Mouse (Mus musculus): Measurements from ENCODE around the gene C130050O18Rik. TPM values are rescaled to one million over a fixed set of nuclear protein-coding genes. Genes with fewer than 3 reads are reported as not detected.
A peak's percentile ranks its signal among the peaks of the same experiment; 100 is the strongest.

C130050O18Rik gene
- polyA plus RNA-seq, 1 experiment, result 0.25 TPM

DNA sequence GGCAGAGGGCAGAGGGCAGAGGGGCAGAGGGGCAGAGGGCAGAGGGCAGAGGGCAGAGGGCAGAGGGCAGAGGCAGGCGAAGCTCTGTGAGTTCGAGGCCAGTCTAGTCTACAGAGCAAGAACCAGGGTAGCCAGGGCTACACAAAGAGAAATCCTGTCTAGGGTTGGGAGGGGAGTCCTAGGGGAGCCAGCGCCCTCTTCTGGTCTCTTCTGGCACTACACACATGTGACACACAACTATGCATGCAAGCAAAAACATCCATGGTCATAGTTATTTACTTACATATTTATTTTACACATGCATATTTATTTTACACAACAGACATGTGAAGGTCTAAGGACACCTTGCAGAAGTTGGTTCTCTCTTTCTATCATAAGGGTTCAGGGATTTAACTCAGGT, 12.4 kb downstream of the C130050O18Rik start:
- Histone ChIP-seq H3K4me2 (ENCODE audit: low read depth) (no peak overlapping the region), H3ac (ENCODE audit: control insufficient read depth, insufficient read length) (no peak overlapping the region), H3K79me2 (ENCODE audit: control insufficient read depth, insufficient read depth) (no peaks in the 10 kb centered on the region), H3K27me3 (ENCODE audit: control insufficient read depth, insufficient read depth, insufficient read length) (no peaks in the 10 kb centered on the region), H3K4me3 (no peak overlapping the region), H3K36me3 (ENCODE audit: control insufficient read depth, insufficient read depth) (no peaks in the 10 kb centered on the region)
- TF ChIP-seq POLR2A (IDR thresholded peaks at IDR 0.05; ENCODE audit: insufficient read length, low read depth) (no peak), SRF (IDR thresholded peaks at IDR 0.05; ENCODE audit: control insufficient read depth, insufficient read length, low read depth) (no peak), REST (IDR thresholded peaks at IDR 0.05; ENCODE audit: insufficient read depth, insufficient read length) (no peak), TCF3 (IDR thresholded peaks at IDR 0.05; ENCODE audit: insufficient read length, low read depth) (no peak), MAX (IDR thresholded peaks at IDR 0.05; ENCODE audit: low read depth) (no peak), MYOD1 (IDR thresholded peaks at IDR 0.05; ENCODE audit: control insufficient read depth in 1 of 3, insufficient read length in 2 of 3, low read depth in 2 of 3) (no peak), E2F4 (IDR thresholded peaks at IDR 0.05; ENCODE audit: insufficient read depth) (no peak), CEBPB (IDR thresholded peaks at IDR 0.05; ENCODE audit: insufficient read depth, poor library complexity, severe bottlenecking) (no peak), TCF12 (IDR thresholded peaks at IDR 0.05; ENCODE audit: insufficient read depth, poor library complexity, severe bottlenecking) (no peak), USF1 (IDR thresholded peaks at IDR 0.05; ENCODE audit: low read depth) (no peak), MYOG (IDR thresholded peaks at IDR 0.05; ENCODE audit: control insufficient read depth in 1 of 3, insufficient read depth in 1 of 3, insufficient read length in 2 of 3, low read depth in 2 of 3) (no peak), POLR2AphosphoS2 (IDR thresholded peaks at IDR 0.05; ENCODE audit: insufficient read length, low read depth) (no peak)

DNA sequence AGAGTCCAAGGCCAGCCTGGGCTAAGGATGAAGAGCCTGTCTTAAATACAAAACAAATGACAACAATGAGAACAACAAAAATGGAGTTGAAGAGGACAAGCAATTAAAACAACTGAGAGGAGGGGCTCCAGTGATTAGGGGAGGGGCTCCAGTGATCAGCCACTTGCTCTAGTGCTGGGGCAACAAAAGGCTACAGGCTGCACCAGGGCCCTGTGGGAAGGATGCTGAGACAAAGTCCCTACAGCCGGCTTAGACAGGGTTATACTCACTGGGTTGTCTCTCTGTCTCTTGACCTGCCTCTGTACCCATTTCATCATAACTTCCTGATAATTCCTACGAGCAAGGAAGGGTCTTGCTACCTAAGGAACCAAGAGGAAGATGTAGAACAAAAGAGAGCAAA, 13.0 kb downstream of the C130050O18Rik start:
- no peak overlapping the region for H3K4me3 ChIP-seq
- H3ac ChIP-seq (ENCODE audit: control insufficient read depth, insufficient read length), result no peak overlapping the region
- no peaks in the 10 kb centered on the region for H3K36me3 ChIP-seq (ENCODE audit: control insufficient read depth, insufficient read depth)
- no peaks in the 10 kb centered on the region for H3K27me3 ChIP-seq (ENCODE audit: control insufficient read depth, insufficient read depth, insufficient read length)
- H3K79me2 ChIP-seq (ENCODE audit: control insufficient read depth, insufficient read depth), result no peaks in the 10 kb centered on the region
- TF ChIP-seq MYOD1 (IDR thresholded peaks at IDR 0.05; ENCODE audit: control insufficient read depth in 1 of 3, insufficient read length in 2 of 3, low read depth in 2 of 3), result no peak
- TF ChIP-seq CEBPB (IDR thresholded peaks at IDR 0.05; ENCODE audit: insufficient read depth, poor library complexity, severe bottlenecking), result no peak
- no peak for TF ChIP-seq E2F4 (IDR thresholded peaks at IDR 0.05; ENCODE audit: insufficient read depth)
- TF ChIP-seq MAX (IDR thresholded peaks at IDR 0.05; ENCODE audit: low read depth), result no peak
- TF ChIP-seq POLR2AphosphoS2 (IDR thresholded peaks at IDR 0.05; ENCODE audit: insufficient read length, low read depth), result no peak
- TF ChIP-seq POLR2A (IDR thresholded peaks at IDR 0.05; ENCODE audit: insufficient read length, low read depth), result no peak
- no peak for TF ChIP-seq REST (IDR thresholded peaks at IDR 0.05; ENCODE audit: insufficient read depth, insufficient read length)
- no peak for TF ChIP-seq USF1 (IDR thresholded peaks at IDR 0.05; ENCODE audit: low read depth)
- TF ChIP-seq SRF (IDR thresholded peaks at IDR 0.05; ENCODE audit: control insufficient read depth, insufficient read length, low read depth), result no peak
- no peak for TF ChIP-seq TCF12 (IDR thresholded peaks at IDR 0.05; ENCODE audit: insufficient read depth, poor library complexity, severe bottlenecking)
- TF ChIP-seq MYOG (IDR thresholded peaks at IDR 0.05; ENCODE audit: control insufficient read depth in 1 of 3, insufficient read depth in 1 of 3, insufficient read length in 2 of 3, low read depth in 2 of 3), result no peak
- TF ChIP-seq TCF3 (IDR thresholded peaks at IDR 0.05; ENCODE audit: insufficient read length, low read depth), result no peak
- no peak overlapping the region for H3K4me2 ChIP-seq (ENCODE audit: low read depth)

DNA sequence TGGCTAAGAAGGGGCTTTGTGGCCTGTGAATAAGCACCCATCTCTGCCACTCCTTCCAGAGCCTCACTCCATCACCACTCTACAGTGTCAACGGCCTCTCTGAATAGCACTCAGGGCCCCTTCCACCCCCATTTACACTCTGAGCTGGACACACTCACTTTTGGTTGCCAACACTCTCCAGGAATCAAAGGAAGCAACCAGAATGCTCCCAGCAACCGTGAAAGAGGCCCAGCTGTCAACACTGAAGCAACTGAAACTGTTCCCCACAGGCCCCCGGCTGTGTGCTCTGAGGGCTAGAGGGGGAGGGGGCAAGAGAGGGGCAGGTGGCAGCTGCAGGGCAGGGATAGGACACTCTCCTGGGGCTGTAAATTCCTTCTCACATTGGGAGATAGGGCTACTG, 13.6 kb downstream of the C130050O18Rik start:
- Histone ChIP-seq H3K27me3 (ENCODE audit: control insufficient read depth, insufficient read depth, insufficient read length) (no peaks in the 10 kb centered on the region), H3K36me3 (ENCODE audit: control insufficient read depth, insufficient read depth) (no peaks in the 10 kb centered on the region), H3K4me2 (ENCODE audit: low read depth) (no peak overlapping the region), H3ac (ENCODE audit: control insufficient read depth, insufficient read length) (no peak overlapping the region), H3K79me2 (ENCODE audit: control insufficient read depth, insufficient read depth) (no peaks in the 10 kb centered on the region), H3K4me3 (no peak overlapping the region)
- peak; percentile 47 for TF ChIP-seq TCF3 (IDR thresholded peaks at IDR 0.05; ENCODE audit: insufficient read length, low read depth)
- no peak for TF ChIP-seq TCF12 (IDR thresholded peaks at IDR 0.05; ENCODE audit: insufficient read depth, poor library complexity, severe bottlenecking)
- TF ChIP-seq MYOG (IDR thresholded peaks at IDR 0.05; ENCODE audit: control insufficient read depth in 1 of 3, insufficient read depth in 1 of 3, insufficient read length in 2 of 3, low read depth in 2 of 3), result peak; percentile 66 to 91 (median 68)
- no peak for TF ChIP-seq CEBPB (IDR thresholded peaks at IDR 0.05; ENCODE audit: insufficient read depth, poor library complexity, severe bottlenecking)
- TF ChIP-seq MAX (IDR thresholded peaks at IDR 0.05; ENCODE audit: low read depth), result no peak
- no peak for TF ChIP-seq E2F4 (IDR thresholded peaks at IDR 0.05; ENCODE audit: insufficient read depth)
- no peak for TF ChIP-seq SRF (IDR thresholded peaks at IDR 0.05; ENCODE audit: control insufficient read depth, insufficient read length, low read depth)
- no peak for TF ChIP-seq REST (IDR thresholded peaks at IDR 0.05; ENCODE audit: insufficient read depth, insufficient read length)
- no peak for TF ChIP-seq USF1 (IDR thresholded peaks at IDR 0.05; ENCODE audit: low read depth)
- peak in 2 of 3 experiments; percentile 65 to 83 for TF ChIP-seq MYOD1 (IDR thresholded peaks at IDR 0.05; ENCODE audit: control insufficient read depth in 1 of 3, insufficient read length in 2 of 3, low read depth in 2 of 3)
- TF ChIP-seq POLR2A (IDR thresholded peaks at IDR 0.05; ENCODE audit: insufficient read length, low read depth), result no peak
- TF ChIP-seq POLR2AphosphoS2 (IDR thresholded peaks at IDR 0.05; ENCODE audit: insufficient read length, low read depth), result no peak

DNA sequence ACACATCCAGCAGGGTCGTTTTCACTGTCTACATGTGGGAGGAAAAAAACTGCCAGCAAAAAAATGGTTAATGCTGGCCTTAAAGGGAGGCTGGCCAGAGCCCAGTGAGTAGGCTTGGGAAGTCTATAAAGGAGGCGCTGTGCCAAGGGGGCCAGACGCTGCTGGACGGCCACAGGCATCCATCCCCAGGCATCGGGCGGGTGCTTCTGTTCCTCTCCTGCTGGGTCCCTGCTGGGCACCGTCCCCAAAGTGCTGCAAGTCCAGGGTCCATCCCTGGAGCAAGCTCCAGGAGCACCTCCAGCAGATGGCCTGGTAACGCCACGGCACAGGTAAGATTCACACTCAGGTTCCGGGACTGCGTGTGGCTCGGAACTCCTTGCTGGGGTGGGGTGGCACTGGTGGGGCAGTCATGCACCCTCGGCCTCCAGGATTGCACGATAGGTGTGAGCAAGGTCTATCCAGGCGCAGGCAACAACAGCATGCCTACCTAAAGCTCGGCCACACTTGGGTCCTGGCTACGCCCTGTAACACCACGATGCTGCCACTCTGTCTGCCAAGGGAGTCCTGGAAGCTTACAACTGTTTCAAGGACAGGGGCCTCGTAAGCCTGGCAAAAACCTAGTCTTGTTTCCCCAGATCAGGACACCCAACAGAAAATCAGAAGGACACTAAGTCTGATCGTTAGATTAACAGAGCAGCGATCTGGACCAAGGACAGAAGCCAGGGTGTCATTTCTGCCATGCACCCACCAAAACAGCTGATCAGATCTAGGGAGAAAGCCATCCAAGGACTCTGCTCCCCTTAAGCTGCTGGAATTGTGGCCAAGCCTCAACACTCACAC, 18.2 kb downstream of the C130050O18Rik start, which contains the start of gene Gper1:
Gene Gper1, plus strand, starts transcription at position 126 of the 840 bp plus-strand sequence.
- Histone ChIP-seq H3ac (ENCODE audit: control insufficient read depth, insufficient read length) (peak within 1 kb of the TSS; percentile 4), H3K4me2 (ENCODE audit: low read depth) (peak within 1 kb of the TSS; percentile 80), H3K4me3 (peak within 1 kb of the TSS; percentile 29), H3K36me3 (ENCODE audit: control insufficient read depth, insufficient read depth) (no peaks in the 10 kb centered on the region), H3K27me3 (ENCODE audit: control insufficient read depth, insufficient read depth, insufficient read length) (no peaks in the 10 kb centered on the region), H3K79me2 (ENCODE audit: control insufficient read depth, insufficient read depth) (no peaks in the 10 kb centered on the region)
- TF ChIP-seq POLR2AphosphoS2 (IDR thresholded peaks at IDR 0.05; ENCODE audit: insufficient read length, low read depth) (peak; percentile 30), MYOD1 (IDR thresholded peaks at IDR 0.05; ENCODE audit: control insufficient read depth in 1 of 3, insufficient read length in 2 of 3, low read depth in 2 of 3) (no peak), POLR2A (IDR thresholded peaks at IDR 0.05; ENCODE audit: insufficient read length, low read depth) (peak; percentile 70), USF1 (IDR thresholded peaks at IDR 0.05; ENCODE audit: low read depth) (no peak), MYOG (IDR thresholded peaks at IDR 0.05; ENCODE audit: control insufficient read depth in 1 of 3, insufficient read depth in 1 of 3, insufficient read length in 2 of 3, low read depth in 2 of 3) (peak in 1 of 3 experiments; percentile 16)

Measured in myocyte (in vitro differentiated cells).